Mouse (Mus musculus): ENCODE data around the gene Pwwp2b.

Gene Pwwp2b

GRCm38 (mm10) chr7:139247881-139248614 is at the start of gene Pwwp2b:
TSS of gene Pwwp2b (plus strand) at chr7:139248482.
- peak; percentile 85 for DNase-seq (ENCODE audit: low read depth)

- peak; percentile 75 for DNase-seq (ENCODE audit: low read depth)
Measured at GRCm38 (mm10) chr7:139200108-139200507, 48.2 kb upstream of the Pwwp2b start.

- DNase-seq (ENCODE audit: low read depth), result no peak
Measured at GRCm38 (mm10) chr7:139201209-139201608, 47.1 kb upstream of the Pwwp2b start.

GRCm38 (mm10) chr7:139208023-139208772 is 40.1 kb upstream of the Pwwp2b start:
- DNase-seq (ENCODE audit: low read depth), result peak; percentile 76

- DNase-seq (ENCODE audit: low read depth), result no peak
Measured at GRCm38 (mm10) chr7:139208773-139209095, 39.5 kb upstream of the Pwwp2b start.

- DNase-seq (ENCODE audit: low read depth), result no peak
Measured at GRCm38 (mm10) chr7:139211761-139212160, 36.5 kb upstream of the Pwwp2b start.

GRCm38 (mm10) chr7:139212754-139213745 is 35.2 kb upstream of the Pwwp2b start, which contains the start of the genes Lrrc27 and Stk32c:
TSS of gene Lrrc27 (plus strand) at chr7:139212988.
TSS of gene Stk32c (minus strand) at chr7:139213307.
- peak; percentile 98 for DNase-seq (ENCODE audit: low read depth)

- DNase-seq (ENCODE audit: low read depth), result peak; percentile 14
Measured at GRCm38 (mm10) chr7:139213751-139214150, 34.5 kb upstream of the Pwwp2b start.

- DNase-seq (ENCODE audit: low read depth), result no peak
Measured at GRCm38 (mm10) chr7:139214160-139214559, 34.1 kb upstream of the Pwwp2b start.

- DNase-seq (ENCODE audit: low read depth), result peak; percentile 62
Measured at GRCm38 (mm10) chr7:139214596-139215340, 33.5 kb upstream of the Pwwp2b start.

GRCm38 (mm10) chr7:139215516-139215915 is 32.8 kb upstream of the Pwwp2b start:
- no peak for DNase-seq (ENCODE audit: low read depth)

- no peak for DNase-seq (ENCODE audit: low read depth)
Measured at GRCm38 (mm10) chr7:139215946-139216345, 32.3 kb upstream of the Pwwp2b start.

GRCm38 (mm10) chr7:139216464-139216863 is 31.8 kb upstream of the Pwwp2b start:
- no peak for DNase-seq (ENCODE audit: low read depth)

GRCm38 (mm10) chr7:139217046-139217445 is 31.2 kb upstream of the Pwwp2b start:
- no peak for DNase-seq (ENCODE audit: low read depth)

GRCm38 (mm10) chr7:139218641-139219415 is 29.5 kb upstream of the Pwwp2b start:
- peak; percentile 48 for DNase-seq (ENCODE audit: low read depth)

GRCm38 (mm10) chr7:139219486-139219885 is 28.8 kb upstream of the Pwwp2b start:
- DNase-seq (ENCODE audit: low read depth), result no peak

- peak; percentile 70 for DNase-seq (ENCODE audit: low read depth)
Measured at GRCm38 (mm10) chr7:139220303-139220702, 28.0 kb upstream of the Pwwp2b start.

GRCm38 (mm10) chr7:139221072-139221471 is 27.2 kb upstream of the Pwwp2b start:
- DNase-seq (ENCODE audit: low read depth), result no peak

GRCm38 (mm10) chr7:139221856-139222255 is 26.4 kb upstream of the Pwwp2b start:
- DNase-seq (ENCODE audit: low read depth), result no peak

GRCm38 (mm10) chr7:139222341-139222740 is 25.9 kb upstream of the Pwwp2b start:
- DNase-seq (ENCODE audit: low read depth), result no peak

- DNase-seq (ENCODE audit: low read depth), result no peak
Measured at GRCm38 (mm10) chr7:139224070-139224469, 24.2 kb upstream of the Pwwp2b start.
